Mouse (Mus musculus) brain, adult 2 months (tissue): Measurements from ENCODE around the gene Mvd.

Experiments used
- DNase-seq: peaks from one replicate; pipeline ENCODE4 v3.0.0; 2011; ENCODE audit warnings: low read depth, low spot score

The Mvd gene

DNA sequence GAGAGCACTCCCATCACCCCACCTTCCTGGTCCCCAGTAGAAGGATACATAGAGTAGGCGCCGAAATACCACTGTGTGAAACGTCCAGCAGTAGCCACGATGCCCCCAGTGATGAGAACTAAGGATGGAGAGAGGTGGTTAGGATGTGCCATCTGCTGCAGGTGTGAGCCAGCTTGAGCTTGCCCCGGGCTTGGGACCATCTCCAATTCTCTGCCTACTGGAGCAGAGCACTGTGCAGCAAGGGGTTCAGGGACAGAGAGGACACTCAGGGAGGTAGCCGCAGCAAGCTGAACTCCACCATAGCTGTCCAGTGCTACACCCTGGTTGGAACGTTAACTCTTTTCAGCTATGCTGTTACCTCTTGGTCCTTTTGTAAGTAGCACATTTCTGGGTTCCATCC, 15.6 kb downstream of the Mvd start:
- no peak for DNase-seq

DNA sequence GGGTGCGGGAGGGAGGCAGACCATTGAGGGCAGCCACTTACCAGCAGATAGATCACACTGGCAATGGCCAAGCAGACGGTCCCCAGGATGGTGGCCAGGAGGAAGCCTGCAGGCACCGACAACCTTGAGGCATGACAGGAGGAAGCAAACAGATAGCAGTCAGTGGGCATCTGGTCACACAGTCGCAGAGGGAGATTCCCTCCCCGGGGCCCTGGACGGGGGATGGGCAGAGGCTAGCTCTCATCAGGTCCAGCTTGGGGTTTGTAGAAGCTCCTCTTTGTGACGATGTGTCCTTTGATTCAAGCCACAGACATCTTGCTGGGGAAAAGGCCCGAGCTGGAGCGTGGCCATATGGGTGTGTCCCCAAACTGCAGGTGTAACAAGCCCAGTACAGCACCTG, 17.1 kb downstream of the Mvd start:
- no peak for DNase-seq

DNA sequence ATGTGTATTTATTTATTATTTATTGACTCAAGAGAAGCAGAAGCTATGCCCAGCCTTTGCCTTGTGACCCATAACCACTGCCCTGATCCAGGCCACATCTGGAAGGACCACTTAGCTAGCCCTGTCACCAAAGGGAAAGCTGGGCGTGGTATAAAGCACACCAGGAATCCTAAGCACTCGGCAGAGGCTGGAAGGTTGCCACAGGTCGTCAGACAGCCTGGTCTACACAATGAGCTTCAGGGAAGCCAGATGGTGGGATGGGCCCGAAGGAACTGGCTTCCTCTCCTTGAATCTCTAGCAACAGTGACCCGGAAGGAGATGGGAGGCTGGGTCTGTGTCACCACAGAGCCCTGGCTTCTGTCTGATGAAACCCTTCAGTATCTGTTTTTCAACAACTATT, 19.6 kb downstream of the Mvd start:
- no peak for DNase-seq

DNA sequence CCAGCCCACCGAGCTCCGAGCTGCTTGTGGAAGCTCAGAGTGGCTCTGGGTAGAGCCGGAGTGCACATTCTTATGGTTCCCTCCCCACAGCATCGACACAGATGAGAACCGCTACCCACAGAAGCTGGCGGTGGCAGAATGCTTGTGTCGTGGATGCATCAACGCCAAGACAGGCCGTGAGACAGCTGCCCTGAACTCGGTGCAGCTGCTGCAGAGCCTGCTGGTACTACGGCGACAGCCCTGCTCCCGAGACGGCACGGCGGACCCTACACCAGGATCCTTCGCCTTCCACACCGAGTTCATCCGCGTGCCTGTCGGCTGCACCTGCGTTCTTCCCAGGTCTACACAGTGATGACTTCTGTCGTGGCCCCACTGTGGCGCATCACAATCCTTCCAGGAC, 20.0 kb downstream of the Mvd start:
- no peak for DNase-seq

DNA sequence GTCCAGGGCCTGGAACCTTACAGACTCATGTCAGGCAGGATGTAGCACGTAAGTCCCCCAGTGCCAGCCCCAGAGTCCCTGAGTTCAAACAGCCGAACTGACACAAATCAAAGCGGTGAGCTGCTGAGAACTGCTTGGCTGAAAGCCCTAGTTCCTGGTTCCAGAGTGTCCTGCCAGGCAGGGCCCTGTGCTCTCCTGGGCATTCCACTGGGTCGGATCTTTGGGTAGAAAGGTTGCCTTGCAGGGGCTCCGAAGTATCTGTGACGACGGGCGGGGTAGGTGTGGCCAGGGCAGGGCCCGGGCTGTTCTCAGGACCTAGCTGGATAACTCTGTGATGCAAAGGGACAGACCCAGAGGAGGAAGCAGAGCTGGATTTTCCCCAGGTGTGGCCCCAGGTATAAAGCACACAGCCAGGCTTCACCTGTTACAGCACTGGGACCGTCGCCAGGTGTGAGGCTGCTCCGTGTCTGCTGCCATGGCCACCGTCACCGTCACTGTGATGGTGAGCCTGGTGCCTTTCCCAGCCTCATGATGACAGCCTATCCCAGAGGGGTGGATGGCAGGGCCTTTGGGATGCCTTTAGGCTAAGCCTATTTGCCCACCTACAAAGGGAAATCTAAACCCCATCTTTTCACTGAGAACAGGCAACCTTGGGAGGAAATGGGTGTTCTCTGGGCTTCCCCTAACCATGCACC, 21.7 kb downstream of the Mvd start, which contains the start of gene Il17c:
Gene Il17c (plus strand): TSS at position 645 of the 695 bp plus-strand sequence.
- no peak for DNase-seq

DNA sequence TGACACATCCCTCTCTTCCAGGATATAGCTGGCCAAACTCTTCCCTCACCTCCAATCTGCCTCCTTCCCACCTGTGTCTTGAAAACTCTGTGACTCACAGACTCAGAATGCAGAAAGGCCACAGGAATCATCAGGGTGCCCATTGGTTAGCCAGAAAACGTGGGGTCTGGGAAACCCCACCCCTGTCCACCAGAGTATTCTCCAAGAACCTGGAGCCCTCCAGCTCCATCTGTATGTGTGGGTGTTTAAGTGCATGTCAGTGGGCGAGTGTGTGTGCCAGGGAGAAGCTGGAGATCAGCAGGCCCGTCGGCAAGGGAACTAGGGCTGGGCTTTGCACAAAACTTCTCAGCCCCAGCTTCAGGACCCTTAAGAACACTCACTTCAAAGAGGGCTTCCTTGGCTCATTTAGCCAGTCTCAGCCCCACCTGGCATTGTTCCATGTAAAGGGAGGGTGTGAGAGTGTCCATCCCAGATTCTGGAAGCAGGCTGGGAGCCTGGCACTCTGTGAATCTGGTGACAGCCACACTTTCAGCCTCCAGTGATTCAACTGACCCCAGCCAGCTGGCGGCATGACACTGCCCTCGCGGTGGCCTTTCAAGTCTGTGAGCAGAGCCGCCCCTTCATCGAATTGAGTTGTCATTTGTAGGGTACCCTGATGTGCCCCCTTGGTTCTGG, 23.2 kb downstream of the Mvd start:
- DNase-seq, result peak; percentile 76

DNA sequence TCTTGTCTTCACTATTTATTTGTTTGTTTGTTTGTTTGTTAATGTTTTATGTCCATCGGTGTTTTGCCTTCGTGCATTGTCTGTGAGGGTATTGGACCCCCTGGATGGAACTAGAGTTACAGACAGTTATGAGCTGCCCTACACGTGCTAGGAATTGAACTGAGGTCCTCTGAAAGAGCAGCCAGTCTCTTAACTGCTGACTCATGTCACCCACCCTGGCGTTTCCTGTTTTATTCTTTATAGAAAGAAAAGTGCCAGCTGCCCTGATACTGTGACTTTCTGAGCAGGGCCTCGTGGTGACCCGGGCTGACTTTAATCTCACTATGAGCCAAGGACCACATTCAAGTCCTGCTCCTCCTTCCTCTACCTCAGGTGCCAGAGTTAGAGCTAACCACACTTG, 27.7 kb downstream of the Mvd start:
- no peak for DNase-seq

DNA sequence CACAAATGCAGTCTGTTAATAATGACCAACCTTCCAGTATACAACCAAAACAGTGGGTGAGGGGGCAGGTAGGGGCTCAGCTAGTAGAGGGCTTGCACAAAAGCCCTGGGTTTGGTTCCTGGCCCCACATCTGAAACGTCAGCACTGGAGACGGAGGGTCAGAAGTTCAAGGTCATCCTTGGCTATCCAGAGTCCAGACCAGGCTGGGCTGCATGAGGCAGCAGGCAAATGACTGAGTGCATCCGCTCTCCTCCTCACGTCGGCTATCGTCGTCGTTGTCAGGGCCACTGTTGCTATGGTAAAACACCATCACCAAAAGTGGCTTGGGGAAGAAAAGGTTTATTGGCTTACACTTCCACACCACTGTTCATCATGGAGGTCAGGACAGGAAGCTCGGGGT, 28.9 kb downstream of the Mvd start:
- DNase-seq, result no peak

DNA sequence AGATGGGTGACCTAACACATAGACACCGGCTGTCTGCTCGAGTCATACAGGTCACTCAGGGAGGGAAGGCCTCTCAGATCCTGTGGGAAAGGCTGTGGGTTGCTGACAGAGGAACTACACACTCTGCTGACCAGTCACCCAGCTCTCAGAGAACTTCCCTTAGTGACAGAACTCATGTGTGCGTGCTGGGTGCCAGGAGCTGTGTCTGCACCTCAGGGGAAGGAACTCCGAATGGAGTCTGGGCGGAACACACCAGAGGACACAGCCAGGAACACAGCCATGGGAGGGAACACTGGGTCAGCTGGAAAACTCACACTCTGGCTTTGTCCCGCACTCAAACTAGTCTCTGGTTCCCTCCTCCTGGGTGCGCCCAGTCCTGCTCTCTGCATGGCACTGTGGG, 35.5 kb downstream of the Mvd start:
- no peak for DNase-seq

DNA sequence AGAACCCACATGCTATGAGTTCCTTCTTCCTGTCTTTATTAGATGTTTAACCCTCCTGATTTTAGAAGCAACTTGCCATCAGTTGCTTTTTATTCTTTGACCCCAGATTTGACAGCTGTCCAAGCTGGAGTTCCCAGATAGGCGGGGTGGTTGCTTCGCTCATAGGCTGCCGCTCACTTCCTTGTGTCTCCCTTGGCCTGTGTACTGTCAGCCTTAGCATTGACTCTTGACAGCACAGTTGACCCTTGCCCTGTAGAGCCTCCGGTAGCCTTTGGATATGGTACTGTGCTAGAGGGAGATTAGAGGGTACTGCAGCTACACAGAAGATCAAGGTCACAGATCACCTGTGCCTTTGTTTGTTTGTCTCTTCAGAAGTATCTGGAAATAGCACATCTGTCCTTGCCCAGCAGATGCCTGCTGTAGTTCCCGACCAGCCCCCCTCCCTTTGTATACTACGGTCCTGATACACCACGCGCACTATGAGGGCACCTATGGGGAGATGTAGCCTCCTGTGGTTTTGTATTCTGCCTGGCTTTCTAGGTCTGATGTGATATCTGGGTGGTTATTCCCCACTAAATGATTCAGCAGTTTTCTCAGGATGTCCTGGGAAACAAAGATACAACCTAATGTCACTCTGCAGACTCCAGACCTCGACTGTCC, 37.9 kb downstream of the Mvd start:
- DNase-seq, result no peak

DNA sequence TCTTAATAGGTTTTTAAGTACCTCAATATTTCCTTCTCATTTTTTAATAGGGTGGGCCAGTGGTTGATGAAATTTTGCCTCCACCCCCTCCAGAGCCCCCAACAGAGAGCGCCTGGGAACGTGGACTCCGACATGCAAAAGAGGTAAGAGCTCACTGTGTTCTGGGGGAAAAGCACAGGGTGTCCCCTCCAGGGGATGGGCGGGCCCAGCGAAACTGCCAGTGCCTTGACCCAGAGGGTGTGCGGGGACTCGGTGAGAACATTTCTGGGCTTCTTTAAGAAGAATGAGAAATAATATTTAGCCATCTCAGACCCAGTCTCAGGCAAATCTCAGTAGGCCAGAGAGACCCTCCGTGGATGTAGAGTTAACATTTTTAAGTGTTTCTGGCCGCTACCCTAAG, 45.0 kb downstream of the Mvd start:
- no peak for DNase-seq

DNA sequence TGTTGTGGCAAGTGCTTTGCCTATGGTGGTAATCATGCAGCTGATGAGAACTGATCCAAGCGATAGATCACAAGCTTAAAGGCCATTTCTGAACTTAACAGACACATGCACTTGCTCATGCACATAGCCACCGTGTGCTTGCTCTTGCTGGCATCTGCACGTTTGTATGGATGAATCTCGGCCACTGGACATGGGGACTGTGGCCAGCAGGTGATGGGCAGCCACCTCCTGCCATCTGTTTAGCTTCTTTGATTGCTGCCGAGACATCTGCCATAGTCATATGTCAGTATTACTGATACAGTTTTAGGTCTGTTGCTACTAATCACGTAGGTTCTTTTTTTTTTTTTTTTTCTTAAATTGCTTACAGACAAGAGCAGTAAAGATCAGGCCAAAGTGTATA, 47.9 kb downstream of the Mvd start:
- peak; percentile 82 for DNase-seq

DNA sequence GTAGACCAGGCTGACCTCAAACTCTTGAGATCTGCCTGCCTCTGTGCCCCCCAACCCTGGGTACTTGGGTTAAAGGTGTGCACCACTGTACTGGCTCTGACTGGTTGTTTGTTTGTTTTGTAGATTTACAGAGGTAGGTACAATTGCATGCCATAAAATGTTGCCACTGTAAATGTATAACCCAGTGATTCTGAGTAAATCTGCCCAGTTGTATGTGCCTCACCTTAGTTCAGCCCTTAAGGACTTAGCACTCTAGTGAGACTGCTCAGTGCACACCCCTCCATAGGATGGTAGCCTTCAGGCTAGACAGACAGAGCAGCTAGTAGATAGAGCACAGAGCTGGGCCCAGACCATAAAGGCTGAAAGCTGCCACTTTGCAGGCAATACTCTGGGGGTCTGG, 49.5 kb downstream of the Mvd start:
- DNase-seq, result no peak

DNA sequence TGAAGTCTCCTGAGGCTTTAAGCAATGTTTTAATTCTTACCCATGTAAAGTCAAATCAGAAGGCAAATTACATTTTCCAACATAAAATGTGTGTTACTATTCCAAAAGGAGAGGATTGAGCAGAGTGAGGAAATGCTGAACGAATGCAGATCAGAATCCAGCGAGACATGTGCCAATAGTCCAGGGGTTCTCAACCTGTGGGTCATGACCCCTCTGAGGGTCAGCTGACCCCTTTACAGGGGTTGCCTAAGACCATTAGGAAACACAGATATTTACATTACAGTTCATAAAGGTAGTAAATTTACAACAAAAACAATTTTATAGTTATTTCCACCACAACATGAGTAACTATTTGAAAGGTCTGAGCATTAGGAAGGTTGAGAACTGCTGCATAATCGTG, 52.5 kb downstream of the Mvd start:
- DNase-seq, result no peak

DNA sequence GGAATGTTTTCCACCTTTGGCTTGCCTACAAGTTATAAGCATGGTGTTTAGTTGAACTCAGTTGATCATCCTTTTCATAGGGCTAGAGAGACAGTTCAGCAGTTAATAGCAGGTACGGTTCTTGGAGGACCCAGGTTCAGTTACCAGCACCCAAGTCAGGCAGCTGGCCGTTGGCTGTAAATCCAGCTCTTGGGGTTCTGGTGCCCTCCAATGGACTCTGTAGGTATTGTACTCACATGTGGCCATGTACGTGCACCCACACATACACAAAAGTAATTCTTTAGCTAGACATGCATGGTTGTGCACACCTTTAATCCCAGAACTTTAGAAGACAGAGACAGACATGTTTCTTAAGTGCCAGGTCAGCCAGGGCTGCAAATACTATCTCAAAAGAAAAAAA, 53.9 kb downstream of the Mvd start:
- DNase-seq, result no peak
